Mouse (Mus musculus): ENCODE results near the gene Rps19.
"Not testable (repeated sequence)": the region's sequence is repeated elsewhere in the genome, so short reads cannot be mapped to it uniquely, and the experiment has no call there.

Gene Rps19

GRCm38 (mm10) chr7:24887096-24887495 is 2.9 kb downstream of the Rps19 start:
- Histone ChIP-seq H3K27me3 (ENCODE audit: control insufficient read depth, insufficient read depth, low read length, poor library complexity, severe bottlenecking) (no peaks in the 10 kb centered on the region), H3K36me3 (ENCODE audit: control insufficient read depth, insufficient read depth, low read length, poor library complexity, severe bottlenecking) (peaks cover 26% of the 10 kb centered on the region)
- DNase-seq (ENCODE audit: low read depth, low spot score) = no peak

GRCm38 (mm10) chr7:24889431-24890220 is 5.5 kb downstream of the Rps19 start:
- H3K27me3 ChIP-seq (ENCODE audit: control insufficient read depth, insufficient read depth, low read length, poor library complexity, severe bottlenecking) = no peaks in the 10 kb centered on the region
- DNase-seq (ENCODE audit: low read depth, low spot score) = no peak
- H3K36me3 ChIP-seq (ENCODE audit: control insufficient read depth, insufficient read depth, low read length, poor library complexity, severe bottlenecking) = peaks cover 26% of the 10 kb centered on the region

GRCm38 (mm10) chr7:24890281-24891216 is 6.4 kb downstream of the Rps19 start:
- Histone ChIP-seq H3K36me3 (ENCODE audit: control insufficient read depth, insufficient read depth, low read length, poor library complexity, severe bottlenecking) (peaks cover 26% of the 10 kb centered on the region), H3K27me3 (ENCODE audit: control insufficient read depth, insufficient read depth, low read length, poor library complexity, severe bottlenecking) (no peaks in the 10 kb centered on the region)
- DNase-seq (ENCODE audit: low read depth, low spot score) = peak; percentile 88

GRCm38 (mm10) chr7:24891241-24892124 is 7.3 kb downstream of the Rps19 start:
- no peak for DNase-seq (ENCODE audit: low read depth, low spot score)
- Histone ChIP-seq H3K27me3 (ENCODE audit: control insufficient read depth, insufficient read depth, low read length, poor library complexity, severe bottlenecking) (no peaks in the 10 kb centered on the region), H3K36me3 (ENCODE audit: control insufficient read depth, insufficient read depth, low read length, poor library complexity, severe bottlenecking) (peaks cover 24% of the 10 kb centered on the region)

GRCm38 (mm10) chr7:24892125-24892583 is 8.0 kb downstream of the Rps19 start:
- DNase-seq (ENCODE audit: low read depth, low spot score) = no peak
- peaks cover 21% of the 10 kb centered on the region for H3K36me3 ChIP-seq (ENCODE audit: control insufficient read depth, insufficient read depth, low read length, poor library complexity, severe bottlenecking)
- H3K27me3 ChIP-seq (ENCODE audit: control insufficient read depth, insufficient read depth, low read length, poor library complexity, severe bottlenecking) = no peaks in the 10 kb centered on the region

- H3K36me3 ChIP-seq (ENCODE audit: control insufficient read depth, insufficient read depth, low read length, poor library complexity, severe bottlenecking) = peaks cover 17% of the 10 kb centered on the region
- not testable (repeated sequence) for DNase-seq (ENCODE audit: low read depth, low spot score); H3K27me3 ChIP-seq (ENCODE audit: control insufficient read depth, insufficient read depth, low read length, poor library complexity, severe bottlenecking)
These were observed 11.6 kb downstream of the Rps19 start for GRCm38 (mm10) chr7:24895749-24896148.

- Histone ChIP-seq H3K36me3 (ENCODE audit: control insufficient read depth, insufficient read depth, low read length, poor library complexity, severe bottlenecking) (peaks cover 17% of the 10 kb centered on the region), H3K27me3 (ENCODE audit: control insufficient read depth, insufficient read depth, low read length, poor library complexity, severe bottlenecking) (no peaks in the 10 kb centered on the region)
- DNase-seq (ENCODE audit: low read depth, low spot score) = peak; percentile 70
These were observed 12.1 kb downstream of the Rps19 start for GRCm38 (mm10) chr7:24896269-24896668.

GRCm38 (mm10) chr7:24897224-24897623 is 13.1 kb downstream of the Rps19 start, which contains the start of gene Cd79a:
TSS of gene Cd79a (plus strand) at chr7:24897381.
- DNase-seq (ENCODE audit: low read depth, low spot score) = peak; percentile 94
- Histone ChIP-seq H3K27me3 (ENCODE audit: control insufficient read depth, insufficient read depth, low read length, poor library complexity, severe bottlenecking) (no peaks in the 10 kb centered on the region), H3K36me3 (ENCODE audit: control insufficient read depth, insufficient read depth, low read length, poor library complexity, severe bottlenecking) (peaks cover 18% of the 10 kb centered on the region)

GRCm38 (mm10) chr7:24897959-24898358 is 13.8 kb downstream of the Rps19 start:
- DNase-seq (ENCODE audit: low read depth, low spot score) = no peak
- no peaks in the 10 kb centered on the region for H3K27me3 ChIP-seq (ENCODE audit: control insufficient read depth, insufficient read depth, low read length, poor library complexity, severe bottlenecking)
- H3K36me3 ChIP-seq (ENCODE audit: control insufficient read depth, insufficient read depth, low read length, poor library complexity, severe bottlenecking) = peaks cover 18% of the 10 kb centered on the region

- no peaks in the 10 kb centered on the region for H3K27me3 ChIP-seq (ENCODE audit: control insufficient read depth, insufficient read depth, low read length, poor library complexity, severe bottlenecking)
- peaks cover 18% of the 10 kb centered on the region for H3K36me3 ChIP-seq (ENCODE audit: control insufficient read depth, insufficient read depth, low read length, poor library complexity, severe bottlenecking)
- DNase-seq (ENCODE audit: low read depth, low spot score) = no peak
These were observed 16.9 kb downstream of the Rps19 start for GRCm38 (mm10) chr7:24901114-24901513.

- DNase-seq (ENCODE audit: low read depth, low spot score) = peak; percentile 81
These were observed 17.7 kb downstream of the Rps19 start for GRCm38 (mm10) chr7:24901842-24902241.

GRCm38 (mm10) chr7:24902264-24902629 is 18.1 kb downstream of the Rps19 start:
- H3K36me3 ChIP-seq (ENCODE audit: control insufficient read depth, insufficient read depth, low read length, poor library complexity, severe bottlenecking) = peaks cover 18% of the 10 kb centered on the region
- no peaks in the 10 kb centered on the region for H3K27me3 ChIP-seq (ENCODE audit: control insufficient read depth, insufficient read depth, low read length, poor library complexity, severe bottlenecking)
- DNase-seq (ENCODE audit: low read depth, low spot score) = no peak

More at GRCm38 (mm10) chr7:24901842-24902241, 17.7 kb downstream of the Rps19 start:
- no peaks in the 10 kb centered on the region for H3K27me3 ChIP-seq (ENCODE audit: control insufficient read depth, insufficient read depth, low read length, poor library complexity, severe bottlenecking)
- H3K36me3 ChIP-seq (ENCODE audit: control insufficient read depth, insufficient read depth, low read length, poor library complexity, severe bottlenecking) = peaks cover 18% of the 10 kb centered on the region

GRCm38 (mm10) chr7:24902630-24903443 is 18.7 kb downstream of the Rps19 start, which contains the start of gene Arhgef1:
TSS of gene Arhgef1 (plus strand) at chr7:24902912.
- H3K27me3 ChIP-seq (ENCODE audit: control insufficient read depth, insufficient read depth, low read length, poor library complexity, severe bottlenecking) = no peaks in the 10 kb centered on the region
- DNase-seq (ENCODE audit: low read depth, low spot score) = peak; percentile 80

More at GRCm38 (mm10) chr7:24902630-24903443, 18.7 kb downstream of the Rps19 start, which contains the start of gene Arhgef1:
- H3K36me3 ChIP-seq (ENCODE audit: control insufficient read depth, insufficient read depth, low read length, poor library complexity, severe bottlenecking) = peaks cover 18% of the 10 kb centered on the region
